Mouse (Mus musculus) CH12.LX (cell line): ENCODE data around the gene Cacna1s.

ENCODE experiments used
- BHLHE40 ChIP-seq: IDR thresholded peaks from 2 replicates; pipeline ENCODE4 v1.6.1; 2011; ENCODE audit warnings: mild to moderate bottlenecking, low read depth, low read length, improper control_type of control experiment
- CHD2 ChIP-seq: IDR thresholded peaks from 2 replicates; pipeline ENCODE4 v1.6.1; 2011; ENCODE audit warnings: low read length, improper control_type of control experiment
- CTCF ChIP-seq, 2 experiments: IDR thresholded peaks in 1 of 2; conservative IDR thresholded peaks in 1 of 2; 2 replicates each; pipeline ENCODE4 v1.5.1; 2011 to 2012; ENCODE audit warnings: low read depth in 2 of 2, low read length in 2 of 2, improper control_type of control experiment in 1 of 2, inconsistent platforms in 1 of 2, mild to moderate bottlenecking in 1 of 2, moderate library complexity in 1 of 2
- E2F4 ChIP-seq: IDR thresholded peaks from 2 replicates; pipeline ENCODE4 v1.6.1; 2011; ENCODE audit warnings: low read depth, low read length, improper control_type of control experiment; ENCODE audit not compliant: insufficient replicate concordance
- ELF1 ChIP-seq: IDR thresholded peaks from 2 replicates; pipeline ENCODE4 v1.6.1; 2014; ENCODE audit warnings: low read depth, mild to moderate bottlenecking, inconsistent platforms, low read length, improper control_type of control experiment
- EP300 ChIP-seq: IDR thresholded peaks from 2 replicates; pipeline ENCODE4 v1.6.1; 2011; ENCODE audit warnings: low read length, improper control_type of control experiment
- GABPA ChIP-seq: IDR thresholded peaks from 2 replicates; pipeline ENCODE4 v1.6.1; 2012; ENCODE audit warnings: low read depth, low read length, improper control_type of control experiment, inconsistent platforms; ENCODE audit not compliant: insufficient replicate concordance
- MAX ChIP-seq: IDR thresholded peaks from 2 replicates; pipeline ENCODE4 v1.6.1; 2011; ENCODE audit warnings: low read length, improper control_type of control experiment
- POLR2A ChIP-seq: IDR thresholded peaks from 2 replicates; pipeline ENCODE4 v1.6.1; 2011; ENCODE audit warnings: low read depth, mild to moderate bottlenecking, improper control_type of control experiment, low read length
- TBP ChIP-seq: conservative IDR thresholded peaks from 2 replicates; pipeline ENCODE4 v1.6.1; 2011; ENCODE audit warnings: low read depth, low read length, improper control_type of control experiment
- TCF12 ChIP-seq: IDR thresholded peaks from 2 replicates; pipeline ENCODE4 v1.6.1; 2014; ENCODE audit warnings: low read depth, mild to moderate bottlenecking, inconsistent platforms, low read length, improper control_type of control experiment
- ZNF384 ChIP-seq: IDR thresholded peaks from 2 replicates; pipeline ENCODE4 v1.6.1; 2012; ENCODE audit warnings: low read depth, low read length, improper control_type of control experiment, inconsistent platforms

DNA sequence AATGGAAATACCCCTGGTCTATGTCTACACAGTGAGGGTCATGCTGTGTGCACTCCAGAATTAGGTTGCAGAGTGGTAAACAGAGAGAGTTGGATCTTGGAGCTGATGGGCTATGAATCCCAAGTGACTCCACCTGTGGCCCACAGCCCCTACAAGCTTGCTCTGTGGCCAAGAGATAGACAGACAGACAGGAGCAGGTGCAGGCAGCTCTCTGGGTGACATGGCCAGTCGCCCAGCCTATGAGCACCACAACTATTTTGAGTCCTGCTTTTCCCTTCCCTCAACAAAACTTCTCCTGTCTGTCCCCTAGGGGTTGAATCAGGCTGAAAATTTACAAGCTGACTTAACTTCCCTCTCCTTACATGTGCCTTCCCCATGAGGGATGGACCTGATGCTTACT lies 14.1 kb downstream of the Cacna1s start:
- TF ChIP-seq ELF1 (no peak), POLR2A (no peak), MAX (no peak), CHD2 (no peak), CTCF (conservative IDR thresholded peaks at IDR 0.05 in 1 of 2, IDR thresholded peaks at IDR 0.05 in 1 of 2; ENCODE audit: low read depth in 2 of 2, low read length in 2 of 2) (no peak), TBP (no peak), ZNF384 (no peak), EP300 (no peak), TCF12 (no peak), GABPA (no peak), E2F4 (no peak), BHLHE40 (no peak)
